Mouse (Mus musculus): ENCODE results near the gene Inafm2. TPM values are rescaled to one million over a fixed set of nuclear protein-coding genes. Genes with fewer than 3 reads are reported as not detected.

Inafm2 gene
- polyA plus RNA-seq, 1 experiment from 2014 or later = 25.1 TPM

- Histone ChIP-seq H3K4me1 (peaks cover 15% of the 10 kb centered on the region), H3K9ac (replicated peaks) (peak overlapping the region; percentile 62), H3K4me2 (replicated peaks) (peak overlapping the region; percentile 65), H3K27me3 (peaks cover 4% of the 10 kb centered on the region), H3K27ac (replicated peaks) (peak overlapping the region; percentile 82; the same call in 1 of the 2 replicates), H3K4me3 (peak overlapping the region; percentile 45), H3K36me3 (no peaks in the 10 kb centered on the region), H3K9me3 (no peaks in the 10 kb centered on the region)
- peak; percentile 28 for ATAC-seq (ENCODE audit: low FRiP score, low read depth)
- 4% methylated on average over 10 of the region's 10 CpGs for WGBS
Measured at GRCm38 (mm10) chr2:118779065-118779464, 33.5 kb downstream of the Inafm2 start.

GRCm38 (mm10) chr2:118779504-118780480, 34.2 kb downstream of the Inafm2 start, which contains the start of gene Disp2:
Disp2 (plus strand) TSS chr2:118779719.
- Histone ChIP-seq H3K4me2 (replicated peaks) (peak within 1 kb of the TSS; percentile 65), H3K36me3 (no peaks in the 10 kb centered on the region), H3K9me3 (no peaks in the 10 kb centered on the region), H3K4me1 (peaks cover 15% of the 10 kb centered on the region), H3K9ac (replicated peaks) (peak within 1 kb of the TSS; percentile 62), H3K4me3 (peak within 1 kb of the TSS; percentile 45), H3K27me3 (peaks cover 10% of the 10 kb centered on the region), H3K27ac (replicated peaks) (peak within 1 kb of the TSS; percentile 82)
- peak; percentile 95 for ATAC-seq (ENCODE audit: low FRiP score, low read depth)
- WGBS = 10% methylated on average over 39 of the region's 39 CpGs

GRCm38 (mm10) chr2:118781115-118781514, 35.6 kb downstream of the Inafm2 start:
- H3K4me1 ChIP-seq = peaks cover 15% of the 10 kb centered on the region
- H3K9me3 ChIP-seq = no peaks in the 10 kb centered on the region
- no peak overlapping the region for H3K27ac ChIP-seq (replicated peaks)
- H3K36me3 ChIP-seq = no peaks in the 10 kb centered on the region
- H3K4me2 ChIP-seq (replicated peaks) = peak overlapping the region; percentile 65
- H3K27me3 ChIP-seq = peaks cover 11% of the 10 kb centered on the region; the same call in 1 of the 2 replicates
- whole genome bisulfite sequencing = 45% methylated on average over 1 of the region's 1 CpGs
- no peak overlapping the region; the same call in 1 of the 2 replicates for H3K9ac ChIP-seq (replicated peaks)
- ATAC-seq (ENCODE audit: low FRiP score, low read depth) = no peak
- no peak overlapping the region for H3K4me3 ChIP-seq

GRCm38 (mm10) chr2:118782303-118782702, 36.7 kb downstream of the Inafm2 start:
- no peak for ATAC-seq (ENCODE audit: low FRiP score, low read depth)
- WGBS = 76% methylated on average over 4 of the region's 4 CpGs
- Histone ChIP-seq H3K4me1 (peaks cover 15% of the 10 kb centered on the region), H3K4me3 (no peak overlapping the region), H3K9ac (replicated peaks) (no peak overlapping the region), H3K36me3 (peaks cover 3% of the 10 kb centered on the region; the same call in 1 of the 2 replicates), H3K4me2 (replicated peaks) (no peak overlapping the region), H3K27ac (replicated peaks) (no peak overlapping the region), H3K27me3 (peaks cover 21% of the 10 kb centered on the region; the same call in 1 of the 2 replicates), H3K9me3 (no peaks in the 10 kb centered on the region)

- WGBS = 62% methylated on average over 5 of the region's 5 CpGs
- Histone ChIP-seq H3K9ac (replicated peaks) (no peak overlapping the region), H3K36me3 (peaks cover 3% of the 10 kb centered on the region; the same call in 1 of the 2 replicates), H3K4me3 (no peak overlapping the region), H3K4me2 (replicated peaks) (no peak overlapping the region), H3K9me3 (no peaks in the 10 kb centered on the region), H3K4me1 (peaks cover 15% of the 10 kb centered on the region), H3K27me3 (peaks cover 29% of the 10 kb centered on the region; the same call in 1 of the 2 replicates), H3K27ac (replicated peaks) (no peak overlapping the region)
- ATAC-seq (ENCODE audit: low FRiP score, low read depth) = no peak
Measured at GRCm38 (mm10) chr2:118783093-118783492, 37.5 kb downstream of the Inafm2 start.

GRCm38 (mm10) chr2:118783663-118784062, 38.1 kb downstream of the Inafm2 start:
- no peak overlapping the region for H3K27ac ChIP-seq (replicated peaks)
- no peak for ATAC-seq (ENCODE audit: low FRiP score, low read depth)
- H3K4me3 ChIP-seq = no peak overlapping the region
- peaks cover 15% of the 10 kb centered on the region for H3K4me1 ChIP-seq
- H3K9me3 ChIP-seq = no peaks in the 10 kb centered on the region
- peaks cover 3% of the 10 kb centered on the region; the same call in 1 of the 2 replicates for H3K36me3 ChIP-seq
- H3K9ac ChIP-seq (replicated peaks) = no peak overlapping the region
- no peak overlapping the region for H3K4me2 ChIP-seq (replicated peaks)
- 85% methylated on average over 7 of the region's 7 CpGs for WGBS
- peaks cover 31% of the 10 kb centered on the region; the same call in 1 of the 2 replicates for H3K27me3 ChIP-seq

- H3K4me2 ChIP-seq (replicated peaks) = no peak overlapping the region
- no peak for ATAC-seq (ENCODE audit: low FRiP score, low read depth)
- no peak overlapping the region for H3K27ac ChIP-seq (replicated peaks)
- WGBS = 92% methylated on average over 5 of the region's 5 CpGs
- no peak overlapping the region for H3K9ac ChIP-seq (replicated peaks)
- peaks cover 48% of the 10 kb centered on the region for H3K27me3 ChIP-seq
- H3K4me1 ChIP-seq = peaks cover 8% of the 10 kb centered on the region
- peaks cover 6% of the 10 kb centered on the region; the same call in 1 of the 2 replicates for H3K36me3 ChIP-seq
- H3K4me3 ChIP-seq = no peak overlapping the region
- H3K9me3 ChIP-seq = no peaks in the 10 kb centered on the region
Measured at GRCm38 (mm10) chr2:118786525-118786924, 41.0 kb downstream of the Inafm2 start.

GRCm38 (mm10) chr2:118789501-118789900, 43.9 kb downstream of the Inafm2 start:
- WGBS = 94% methylated on average over 11 of the region's 11 CpGs
- H3K9ac ChIP-seq (replicated peaks) = no peak overlapping the region
- peaks cover 8% of the 10 kb centered on the region for H3K4me1 ChIP-seq
- H3K27me3 ChIP-seq = peaks cover 65% of the 10 kb centered on the region
- no peak overlapping the region for H3K27ac ChIP-seq (replicated peaks)
- H3K9me3 ChIP-seq = no peaks in the 10 kb centered on the region
- no peak overlapping the region for H3K4me2 ChIP-seq (replicated peaks)
- no peak for ATAC-seq (ENCODE audit: low FRiP score, low read depth)
- H3K36me3 ChIP-seq = peaks cover 11% of the 10 kb centered on the region; the same call in 1 of the 2 replicates
- H3K4me3 ChIP-seq = no peak overlapping the region

GRCm38 (mm10) chr2:118790221-118790550, 44.6 kb downstream of the Inafm2 start:
- 48% methylated on average over 12 of the region's 12 CpGs for WGBS
- Histone ChIP-seq H3K27ac (replicated peaks) (no peak overlapping the region), H3K4me3 (no peak overlapping the region), H3K4me2 (replicated peaks) (peak overlapping the region; percentile 34), H3K4me1 (peaks cover 8% of the 10 kb centered on the region), H3K9ac (replicated peaks) (no peak overlapping the region), H3K27me3 (peaks cover 60% of the 10 kb centered on the region), H3K9me3 (no peaks in the 10 kb centered on the region), H3K36me3 (peaks cover 11% of the 10 kb centered on the region; the same call in 1 of the 2 replicates)
- ATAC-seq (ENCODE audit: low FRiP score, low read depth) = peak; percentile 42; the same call in 1 of the 2 replicates

- ATAC-seq (ENCODE audit: low FRiP score, low read depth) = peak; percentile 55; the same call in 1 of the 2 replicates
- H3K27me3 ChIP-seq = peaks cover 60% of the 10 kb centered on the region
- H3K36me3 ChIP-seq = peaks cover 11% of the 10 kb centered on the region; the same call in 1 of the 2 replicates
- no peaks in the 10 kb centered on the region for H3K9me3 ChIP-seq
- peak overlapping the region; percentile 34 for H3K4me2 ChIP-seq (replicated peaks)
- H3K4me3 ChIP-seq = no peak overlapping the region
- H3K27ac ChIP-seq (replicated peaks) = no peak overlapping the region
- WGBS = 28% methylated on average over 44 of the region's 44 CpGs
- peaks cover 8% of the 10 kb centered on the region for H3K4me1 ChIP-seq
- H3K9ac ChIP-seq (replicated peaks) = no peak overlapping the region
Measured at GRCm38 (mm10) chr2:118790551-118791525, 45.3 kb downstream of the Inafm2 start.

- H3K9me3 ChIP-seq = no peaks in the 10 kb centered on the region
- no peak overlapping the region for H3K4me3 ChIP-seq
- peaks cover 10% of the 10 kb centered on the region; the same call in 1 of the 2 replicates for H3K36me3 ChIP-seq
- no peak overlapping the region for H3K4me2 ChIP-seq (replicated peaks)
- ATAC-seq (ENCODE audit: low FRiP score, low read depth) = no peak
- WGBS = 96% methylated on average over 26 of the region's 26 CpGs
- peaks cover 8% of the 10 kb centered on the region for H3K4me1 ChIP-seq
- peaks cover 51% of the 10 kb centered on the region for H3K27me3 ChIP-seq
- H3K9ac ChIP-seq (replicated peaks) = no peak overlapping the region
- H3K27ac ChIP-seq (replicated peaks) = no peak overlapping the region
Measured at GRCm38 (mm10) chr2:118791591-118792258, 46.2 kb downstream of the Inafm2 start.

All from midbrain, embryonic 12.5 days (tissue).